Mouse (Mus musculus) liver, embryonic 11.5 days (tissue): Measurements from ENCODE around the gene Nrros. TPM values are rescaled to one million over a fixed set of nuclear protein-coding genes. Genes with fewer than 3 reads are reported as not detected.
"Not testable (repeated sequence)": the region's sequence is repeated elsewhere in the genome, so short reads cannot be mapped to it uniquely, and the experiment has no call there.

Experiments
- ATAC-seq: fragments of 200-750 bp; cut with Nextera tagmentation; replicated peaks from 2 replicates; pipeline ENCODE4 v1.8.0; 2017; ENCODE audit warnings: moderate number of reproducible peaks, mild to moderate bottlenecking, moderate TSS enrichment, moderate library complexity; ENCODE audit not compliant: low FRiP score
- DNase-seq: peaks from one replicate; pipeline ENCODE4 v3.0.0-alpha.2; 2017; ENCODE audit warnings: low spot score
- H3K27ac ChIP-seq: fragments of 300-500 bp; sonication (generic); 2 replicates; pipeline ENCODE4 v1.5.1; 2014; ENCODE audit warnings: mild to moderate bottlenecking, low read depth, low read length, control low read depth
- H3K27me3 ChIP-seq: fragments of 300-500 bp; sonication (generic); replicated peaks from 2 replicates; pipeline ENCODE4 v1.6.1; 2014; ENCODE audit warnings: low read length, mixed read lengths; ENCODE audit not compliant: control insufficient read depth, insufficient read depth
- H3K36me3 ChIP-seq: fragments of 300-500 bp; sonication (generic); 2 replicates; pipeline ENCODE4 v1.6.1; 2014; ENCODE audit warnings: mild to moderate bottlenecking, low read length, moderate library complexity, mixed read lengths; ENCODE audit not compliant: control insufficient read depth, insufficient read depth
- H3K4me1 ChIP-seq: fragments of 300-500 bp; sonication (generic); replicated peaks from 2 replicates; pipeline ENCODE4 v1.6.1; 2014; ENCODE audit warnings: low read length, mixed read lengths; ENCODE audit not compliant: control insufficient read depth, insufficient read depth
- H3K4me2 ChIP-seq: fragments of 300-500 bp; sonication (generic); 2 replicates; pipeline ENCODE4 v1.6.1; 2014; ENCODE audit warnings: mild to moderate bottlenecking, control low read depth, moderate library complexity
- H3K4me3 ChIP-seq: fragments of 300-500 bp; sonication (generic); 2 replicates; pipeline ENCODE4 v1.5.1; 2014; ENCODE audit warnings: low read depth, low read length, control low read depth
- H3K9ac ChIP-seq: fragments of 300-500 bp; sonication (generic); 2 replicates; pipeline ENCODE4 v1.6.1; 2014; ENCODE audit warnings: low read depth, low read length, control low read depth
- H3K9me3 ChIP-seq: fragments of 300-500 bp; sonication (generic); 2 replicates; pipeline ENCODE4 v1.6.1; 2016; ENCODE audit warnings: low read length, inconsistent platforms, mixed read lengths; ENCODE audit not compliant: control insufficient read depth
- WGBS: fragments of 180-500 bp; shearing (Covaris S2); extraction: QIAGEN DNeasy Blood & Tissue Kit; methylation state at CpG from one replicate; pipeline ENCODE4 v1.1.7; 2014; 5-methylcytosine and 5-hydroxymethylcytosine counted together
- polyA plus RNA-seq: library from polyadenylated mRNA; unstranded; fragments of >200 nt; fragmentation: Nextera tagmentation; extraction: Ambion mirVana; gene quantifications from 2 replicates; pipeline ENCODE4 v1.2.1, GENCODE M21; 2014

Gene Nrros
- polyA plus RNA-seq, 1 experiment from 2014 or later, result 35.4 TPM

GRCm38 (mm10) chr16:32105698-32106097 is 59.7 kb downstream of the Nrros start:
- WGBS, result 97% methylated on average over 1 of the region's 1 CpGs
- DNase-seq (no peak), ATAC-seq (no peak)
- H3K27me3 ChIP-seq, result no peaks in the 10 kb centered on the region
- no peak overlapping the region for H3K9ac ChIP-seq
- H3K4me2 ChIP-seq, result no peak overlapping the region
- H3K4me1 ChIP-seq, result no peaks in the 10 kb centered on the region
- peaks cover 2% of the 10 kb centered on the region; the same call in 1 of the 2 replicates for H3K36me3 ChIP-seq
- no peak overlapping the region for H3K4me3 ChIP-seq
- H3K27ac ChIP-seq, result no peak overlapping the region
- H3K9me3 ChIP-seq, result no peaks in the 10 kb centered on the region

DNA sequence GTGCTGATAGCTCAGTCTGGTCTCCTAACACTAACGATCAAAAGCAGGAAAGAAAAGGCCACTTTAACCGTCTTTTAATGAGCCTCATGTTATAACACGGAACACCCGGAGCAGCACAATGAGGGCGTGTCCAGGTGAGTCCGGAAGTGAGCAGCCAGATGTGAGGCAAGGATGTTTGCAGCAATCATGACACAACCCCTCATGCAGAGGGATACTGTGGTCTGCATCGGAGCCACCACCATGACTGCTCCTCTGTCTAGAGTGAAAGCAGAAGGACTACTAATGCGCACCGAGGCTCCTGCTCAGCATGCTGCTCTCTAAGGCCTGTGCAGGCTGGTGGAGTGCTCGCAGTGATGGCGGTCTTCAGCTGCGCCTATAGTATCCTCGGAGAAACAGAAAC is 63.1 kb downstream of the Nrros start:
- Histone ChIP-seq H3K4me3 (no peak overlapping the region), H3K4me1 (peaks cover 5% of the 10 kb centered on the region; the same call in 1 of the 2 replicates), H3K9ac (no peak overlapping the region), H3K4me2 (no peak overlapping the region), H3K36me3 (peaks cover 2% of the 10 kb centered on the region; the same call in 1 of the 2 replicates), H3K27ac (no peak overlapping the region), H3K9me3 (no peaks in the 10 kb centered on the region), H3K27me3 (no peaks in the 10 kb centered on the region)
- no peak for DNase-seq
- no peak for ATAC-seq
- 91% methylated on average over 13 of the region's 13 CpGs for WGBS

DNA sequence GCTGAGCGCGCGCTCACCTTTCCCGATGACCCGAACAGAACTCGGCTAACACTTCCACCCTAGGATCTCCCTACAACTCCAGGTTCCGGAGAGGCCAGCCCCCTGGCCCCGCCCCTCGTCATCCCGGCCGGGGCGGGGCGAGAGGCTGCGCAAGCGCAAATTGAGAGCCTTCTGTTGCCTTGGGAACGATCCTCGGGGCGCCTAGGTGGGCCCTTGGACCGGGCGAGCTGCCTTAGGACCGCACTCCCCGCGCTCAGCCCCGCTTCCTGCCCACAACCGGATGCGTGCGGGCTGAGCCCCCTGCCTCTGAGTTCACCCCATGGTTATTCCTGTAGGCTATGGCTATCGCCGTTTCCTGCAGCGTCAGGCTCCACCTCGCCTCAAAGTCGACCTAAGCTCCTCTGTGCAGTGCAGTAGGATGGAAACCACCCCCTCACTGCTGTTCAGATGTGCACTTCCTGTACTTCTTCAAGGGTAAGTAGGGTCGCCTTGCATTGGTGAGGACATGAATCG is 65.7 kb downstream of the Nrros start, which contains the start of the genes Pigx and Cep19:
Pigx (minus strand) TSS at position 103 of the 513 bp plus-strand sequence.
Cep19 (plus strand) TSS at position 163 of the 513 bp plus-strand sequence.
- peak; percentile 90 for DNase-seq
- Histone ChIP-seq H3K4me2 (peak within 1 kb of the TSS; percentile 91), H3K9ac (peak within 1 kb of the TSS; percentile 82), H3K4me1 (peaks cover 5% of the 10 kb centered on the region; the same call in 1 of the 2 replicates), H3K4me3 (peak within 1 kb of the TSS; percentile 93), H3K9me3 (no peaks in the 10 kb centered on the region), H3K36me3 (peaks cover 1% of the 10 kb centered on the region; the same call in 1 of the 2 replicates), H3K27ac (peak within 1 kb of the TSS; percentile 83), H3K27me3 (no peaks in the 10 kb centered on the region)
- ATAC-seq, result peak; percentile 96
- WGBS, result under 1% methylated on average over 34 of the region's 34 CpGs

DNA sequence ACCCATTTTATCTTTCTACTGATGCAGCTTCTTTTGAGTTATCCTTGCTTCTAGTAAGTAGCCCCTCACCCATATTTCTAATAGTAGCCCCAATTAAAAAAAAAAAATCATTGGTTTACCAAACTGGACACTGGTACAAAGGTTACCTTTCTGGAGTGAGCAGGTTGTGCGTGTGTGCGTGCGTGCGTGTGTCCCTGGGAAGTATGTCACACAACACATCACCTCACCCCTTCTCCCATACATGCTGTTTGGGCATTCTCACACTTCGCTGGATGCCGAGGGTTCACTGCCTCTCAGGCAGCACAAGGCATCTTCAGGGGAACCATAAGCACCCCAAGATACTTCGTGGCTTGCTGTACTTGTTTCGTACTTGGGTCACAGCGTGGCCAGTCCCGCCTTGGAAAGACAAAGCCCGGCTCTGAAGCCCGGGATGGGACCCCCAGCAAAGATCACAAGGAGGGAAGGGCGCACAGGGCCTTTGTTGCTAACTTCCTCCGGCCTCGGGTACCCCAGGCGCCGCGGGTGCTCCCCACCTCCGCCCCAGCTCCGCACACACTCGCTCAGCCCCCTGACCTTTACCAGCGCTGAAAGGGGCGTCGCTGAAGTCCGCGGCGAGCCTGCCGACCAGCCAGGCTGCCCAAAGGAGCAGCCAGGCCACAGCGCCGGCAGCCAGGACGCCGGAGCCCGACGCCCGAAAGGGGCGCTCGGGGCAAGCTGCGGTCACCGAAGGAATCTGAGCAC is 66.3 kb downstream of the Nrros start:
- 1% methylated on average over 39 of the region's 39 CpGs for WGBS
- peak overlapping the region; percentile 83 for H3K27ac ChIP-seq
- no peaks in the 10 kb centered on the region for H3K9me3 ChIP-seq
- ATAC-seq, result peak; percentile 65
- H3K9ac ChIP-seq, result peak overlapping the region; percentile 82
- peaks cover 5% of the 10 kb centered on the region; the same call in 1 of the 2 replicates for H3K4me1 ChIP-seq
- DNase-seq, result no peak
- no peaks in the 10 kb centered on the region for H3K27me3 ChIP-seq
- peak overlapping the region; percentile 91 for H3K4me2 ChIP-seq
- H3K4me3 ChIP-seq, result peak overlapping the region; percentile 93
- H3K36me3 ChIP-seq, result peaks cover 4% of the 10 kb centered on the region; the same call in 1 of the 2 replicates

DNA sequence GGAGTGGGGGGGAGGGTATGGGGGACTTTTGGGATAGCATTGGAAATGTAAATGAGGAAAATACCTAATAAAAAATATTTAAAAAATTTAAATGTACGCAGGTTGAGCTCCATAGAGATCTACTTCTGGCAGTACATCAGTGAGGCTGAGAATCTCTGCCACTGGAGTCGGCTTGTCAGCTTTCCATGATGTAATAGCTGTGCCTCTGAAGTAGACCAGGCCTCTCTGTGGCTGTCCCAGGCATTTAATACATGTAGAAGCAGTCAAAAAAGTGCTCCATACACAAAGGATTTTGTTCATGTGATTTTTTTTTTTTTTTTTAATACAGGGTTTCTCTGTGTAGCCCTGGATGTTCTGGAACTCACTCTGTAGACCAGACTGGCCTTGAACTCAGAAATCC is 67.6 kb downstream of the Nrros start:
- not testable (repeated sequence) for H3K9ac ChIP-seq, H3K4me1 ChIP-seq, H3K9me3 ChIP-seq, H3K4me3 ChIP-seq, ATAC-seq, H3K27me3 ChIP-seq, H3K27ac ChIP-seq, DNase-seq, H3K36me3 ChIP-seq, H3K4me2 ChIP-seq
- WGBS, result 80% methylated on average over 2 of the region's 2 CpGs

Other genes starting within 250 kb of the Nrros start
- 0.38 and 0.75 TPM in 2 replicates for gene Pigz, start 231.7 kb downstream of the Nrros start, polyA plus RNA-seq
- gene 0610012G03Rik, start 217.1 kb downstream of the Nrros start, polyA plus RNA-seq, result 86.1 and 93.7 TPM in 2 replicates
- 93.0 and 93.5 TPM in 2 replicates for gene Ncbp2, start 217.1 kb downstream of the Nrros start, polyA plus RNA-seq
- 13.0 and 13.1 TPM in 2 replicates for gene Senp5, start 162.3 kb downstream of the Nrros start, polyA plus RNA-seq
- gene Pak2, start 86.3 kb downstream of the Nrros start, polyA plus RNA-seq, result 30.0 and 32.9 TPM in 2 replicates
- gene Pigx, start 65.9 kb downstream of the Nrros start, polyA plus RNA-seq, result 57.1 and 63.0 TPM in 2 replicates
- gene Cep19, start 65.8 kb downstream of the Nrros start, polyA plus RNA-seq, result 14.3 and 14.7 TPM in 2 replicates
- 0.62 and 1.2 TPM in 2 replicates for gene Bex6, start 14.2 kb upstream of the Nrros start, polyA plus RNA-seq
- 13.0 and 13.3 TPM in 2 replicates for gene Fbxo45, start 81.6 kb upstream of the Nrros start, polyA plus RNA-seq
- 22.0 and 23.2 TPM in 2 replicates for gene Wdr53, start 81.6 kb upstream of the Nrros start, polyA plus RNA-seq
- not detected in 2 replicates for gene Smco1, start 105.9 kb upstream of the Nrros start, polyA plus RNA-seq
- gene Rnf168, start 111.9 kb upstream of the Nrros start, polyA plus RNA-seq, result 19.7 and 20.8 TPM in 2 replicates
- gene Ubxn7, start 166.7 kb upstream of the Nrros start, polyA plus RNA-seq, result 13.7 and 15.3 TPM in 2 replicates
- not detected in 2 replicates for gene Tm4sf19, start 234.9 kb upstream of the Nrros start, polyA plus RNA-seq